Mouse (Mus musculus) G1E (cell line): ENCODE data around the gene Dclre1a.

Source experiments
- CTCF ChIP-seq: IDR thresholded peaks from 2 replicates; pipeline ENCODE4 v1.5.1; 2012; ENCODE audit warnings: low read depth, low read length, inconsistent platforms, mixed read lengths
- GATA1 ChIP-seq: IDR thresholded peaks from 2 replicates; pipeline ENCODE4 v1.6.1; 2012; ENCODE audit warnings: borderline replicate concordance, low read length, inconsistent platforms, mixed read lengths

DNA sequence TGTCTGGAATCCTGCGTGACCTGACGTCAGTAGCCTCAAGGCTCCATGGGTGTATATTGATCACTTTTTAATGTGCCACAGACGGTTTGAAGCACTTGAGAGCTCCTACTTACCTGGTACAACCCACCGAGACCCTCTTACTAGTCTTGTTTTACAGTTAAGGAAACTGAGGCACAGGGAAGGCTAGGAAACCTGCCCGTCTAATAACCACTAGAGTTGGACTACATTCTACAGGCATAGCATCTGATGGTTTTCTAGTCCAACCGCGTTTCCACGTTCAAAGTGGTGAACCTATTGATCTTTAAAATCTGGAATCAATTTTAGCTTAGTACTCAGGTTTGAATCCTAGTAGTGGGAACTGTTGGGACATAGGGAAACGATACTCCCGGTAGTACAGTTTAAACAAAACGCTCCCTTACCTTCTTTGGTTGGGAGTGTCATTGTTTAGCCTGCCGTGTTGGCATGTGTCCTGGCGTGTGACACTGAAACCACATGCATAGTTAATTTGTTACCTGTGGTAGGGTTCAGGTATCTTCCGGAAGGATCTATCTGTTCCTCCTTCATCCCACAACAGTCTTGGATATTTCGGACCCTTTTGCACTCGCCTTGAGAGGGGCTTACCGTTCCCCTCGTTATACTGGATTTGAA lies 1.1 kb upstream of the Dclre1a start:
- TF ChIP-seq GATA1 (no peak), CTCF (no peak)
